Mouse (Mus musculus): ENCODE measurements around the gene Lyrm9. TPM values are rescaled to one million over a fixed set of nuclear protein-coding genes. Genes with fewer than 3 reads are reported as not detected.
"Not testable (repeated sequence)": the region's sequence is repeated elsewhere in the genome, so short reads cannot be mapped to it uniquely, and the experiment has no call there.

The Lyrm9 gene
- polyA plus RNA-seq, 1 experiment from 2014 or later: 22.5 TPM

DNA sequence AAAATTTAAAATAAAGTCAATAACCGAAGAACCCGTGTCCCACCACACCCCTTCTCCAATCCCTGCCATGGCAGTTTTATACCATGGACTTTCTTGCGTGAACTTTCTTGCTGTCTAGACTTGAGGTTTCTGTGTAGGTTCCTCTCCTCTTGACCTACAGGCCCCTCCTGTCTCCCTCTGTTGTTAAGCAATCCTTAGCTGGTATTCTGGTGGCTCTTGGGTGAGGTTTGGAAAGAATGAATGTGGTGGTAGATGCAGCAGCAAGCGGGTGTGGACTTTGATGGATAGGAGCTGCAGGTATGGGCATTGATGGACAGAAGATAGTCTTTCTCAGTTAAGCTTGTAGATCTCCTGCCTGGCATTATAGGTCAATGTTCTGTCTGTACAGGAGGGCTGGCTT is 37.5 kb downstream of the Lyrm9 start:
- no peak overlapping the region for H3K4me2 ChIP-seq
- no peaks in the 10 kb centered on the region for H3K36me3 ChIP-seq
- WGBS: 90% methylated on average over 4 of the region's 4 CpGs
- H3K4me3 ChIP-seq (replicated peaks): no peak overlapping the region
- H3K9ac ChIP-seq: no peak overlapping the region
- H3K4me1 ChIP-seq: no peaks in the 10 kb centered on the region
- no peaks in the 10 kb centered on the region for H3K27me3 ChIP-seq
- no peaks in the 10 kb centered on the region for H3K9me3 ChIP-seq (replicated peaks)
- H3K27ac ChIP-seq: no peak overlapping the region
- no peak for ATAC-seq (replicated peaks; ENCODE audit: low FRiP score)

DNA sequence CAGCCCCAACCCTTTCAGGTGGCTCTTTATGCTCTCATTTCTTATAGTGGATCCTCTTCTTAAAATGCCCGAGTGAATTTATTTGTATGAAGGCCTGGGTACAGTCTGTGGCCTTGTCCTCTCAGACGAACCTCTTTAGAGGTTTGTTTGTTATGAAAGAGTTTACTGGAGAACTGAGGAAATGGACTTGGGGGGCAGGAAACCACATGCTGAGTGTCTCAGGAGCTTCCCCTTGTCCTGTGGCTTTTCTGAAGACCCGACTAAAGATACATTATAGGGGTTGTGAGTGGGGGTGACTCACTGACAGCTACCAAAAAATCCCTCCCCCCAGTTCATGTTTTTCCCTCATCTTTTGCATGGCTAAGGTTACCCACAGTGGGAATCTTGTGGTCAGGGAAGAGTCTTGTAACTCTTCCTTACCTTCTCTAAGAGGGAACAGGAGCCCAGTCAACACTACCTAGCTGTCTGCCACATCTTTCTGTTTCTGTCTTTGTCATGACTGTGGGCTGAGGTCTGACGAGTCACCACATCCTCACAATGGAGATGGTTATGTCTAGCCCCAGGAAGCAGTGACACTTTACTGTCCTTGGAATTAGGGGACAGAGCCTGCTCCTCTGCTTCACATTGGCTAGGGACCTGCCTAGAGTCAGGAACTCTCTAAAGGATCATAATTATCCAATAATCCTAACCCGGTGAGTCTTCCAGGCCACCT is 38.3 kb downstream of the Lyrm9 start:
- Histone ChIP-seq H3K27me3 (no peaks in the 10 kb centered on the region), H3K27ac (no peak overlapping the region), H3K9ac (no peak overlapping the region), H3K9me3 (replicated peaks) (no peaks in the 10 kb centered on the region), H3K4me2 (no peak overlapping the region), H3K4me3 (replicated peaks) (no peak overlapping the region), H3K36me3 (no peaks in the 10 kb centered on the region), H3K4me1 (no peaks in the 10 kb centered on the region)
- ATAC-seq (replicated peaks; ENCODE audit: low FRiP score): no peak
- 72% methylated on average over 5 of the region's 5 CpGs for WGBS

DNA sequence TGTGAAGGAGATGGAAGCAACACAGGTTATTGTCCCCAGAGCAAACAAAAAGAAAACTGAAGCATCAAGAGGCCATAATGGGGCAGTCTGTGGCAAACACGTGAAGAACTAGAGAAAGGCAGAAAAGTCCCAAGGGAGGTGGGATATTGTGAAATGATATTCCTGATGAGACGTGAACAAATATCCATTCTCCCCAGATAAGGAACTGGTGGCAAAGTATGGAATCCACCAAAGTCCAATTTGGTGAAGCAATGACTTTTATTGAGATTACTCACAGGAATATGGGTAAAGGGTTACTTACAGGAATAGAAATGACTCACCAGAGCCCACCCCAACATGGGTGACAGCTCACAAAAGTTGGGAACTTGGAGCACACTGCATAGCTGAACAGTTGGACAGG is 38.9 kb downstream of the Lyrm9 start:
- Histone ChIP-seq H3K4me3 (replicated peaks) (no peak overlapping the region), H3K27me3 (no peaks in the 10 kb centered on the region), H3K4me1 (no peaks in the 10 kb centered on the region), H3K36me3 (no peaks in the 10 kb centered on the region), H3K4me2 (no peak overlapping the region), H3K9ac (no peak overlapping the region), H3K27ac (no peak overlapping the region), H3K9me3 (replicated peaks) (no peaks in the 10 kb centered on the region)
- ATAC-seq (replicated peaks; ENCODE audit: low FRiP score): no peak
- 91% methylated on average over 2 of the region's 2 CpGs for WGBS

DNA sequence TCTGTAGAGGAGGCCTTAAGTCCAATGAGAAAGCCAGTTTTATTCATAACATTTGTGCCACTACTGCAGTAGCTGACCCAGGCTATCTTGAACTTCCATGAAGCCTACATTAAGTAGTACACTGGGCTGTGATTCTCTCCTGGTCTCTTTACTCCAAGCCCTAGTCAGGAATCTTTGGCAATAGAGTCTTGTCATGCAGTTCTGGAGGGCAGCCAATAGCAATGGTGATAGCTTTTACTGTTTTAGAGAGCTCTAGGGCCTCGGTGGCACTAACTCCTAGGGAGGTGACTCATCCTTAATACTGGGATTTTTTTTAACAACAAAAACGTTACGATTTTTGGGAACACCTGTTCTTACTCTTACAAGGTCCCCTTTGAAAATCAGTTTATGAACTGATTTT is 40.1 kb downstream of the Lyrm9 start:
- Histone ChIP-seq H3K4me3 (replicated peaks) (no peak overlapping the region), H3K4me1 (no peaks in the 10 kb centered on the region), H3K36me3 (no peaks in the 10 kb centered on the region), H3K4me2 (no peak overlapping the region), H3K27ac (no peak overlapping the region), H3K9me3 (replicated peaks) (no peaks in the 10 kb centered on the region), H3K27me3 (no peaks in the 10 kb centered on the region), H3K9ac (no peak overlapping the region)
- ATAC-seq (replicated peaks; ENCODE audit: low FRiP score): no peak
- WGBS: 79% methylated on average over 3 of the region's 3 CpGs

DNA sequence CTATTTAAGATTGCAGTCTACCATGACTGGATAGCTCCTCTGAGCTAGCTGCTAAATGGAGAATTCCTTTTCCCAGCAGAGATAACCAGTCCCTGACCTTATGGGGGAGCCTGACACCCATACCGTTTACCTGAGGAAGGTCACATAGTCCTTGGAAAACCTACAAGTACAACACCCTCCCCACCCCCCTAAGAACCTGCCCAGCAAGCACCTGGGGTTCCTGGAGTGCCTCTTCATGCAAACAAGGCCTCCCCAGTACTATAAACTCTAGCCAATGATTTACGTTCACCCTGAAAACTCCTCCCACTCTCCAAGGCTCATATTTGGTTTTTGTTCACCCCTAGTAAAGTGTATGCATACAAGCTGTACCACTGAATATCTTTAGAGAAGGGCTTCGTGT is 41.3 kb downstream of the Lyrm9 start:
- H3K4me3 ChIP-seq (replicated peaks): no peak overlapping the region
- H3K4me1 ChIP-seq: peaks cover 4% of the 10 kb centered on the region
- H3K36me3 ChIP-seq: no peaks in the 10 kb centered on the region
- WGBS: 54% methylated on average over 3 of the region's 3 CpGs
- no peak overlapping the region for H3K9ac ChIP-seq
- H3K9me3 ChIP-seq (replicated peaks): no peaks in the 10 kb centered on the region
- ATAC-seq (replicated peaks; ENCODE audit: low FRiP score): no peak
- H3K27me3 ChIP-seq: no peaks in the 10 kb centered on the region
- H3K4me2 ChIP-seq: no peak overlapping the region
- no peak overlapping the region for H3K27ac ChIP-seq

DNA sequence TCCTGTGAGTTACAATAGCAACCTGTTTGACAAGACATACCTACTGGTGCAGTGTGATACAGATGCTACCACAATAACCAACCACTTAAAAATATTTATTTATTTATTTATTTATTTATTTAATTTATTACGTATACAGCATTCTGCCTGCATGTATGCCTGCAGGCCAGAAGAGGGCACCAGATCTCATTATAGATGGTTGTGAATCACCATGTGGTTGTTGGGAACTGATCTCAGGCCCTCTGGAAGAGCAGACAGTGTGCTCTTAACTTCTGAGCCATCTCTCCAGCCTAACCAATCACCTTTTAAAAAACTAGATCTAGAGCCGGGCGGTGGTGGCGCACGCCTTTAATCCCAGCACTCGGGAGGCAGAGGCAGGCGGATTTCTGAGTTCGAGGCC is 42.8 kb downstream of the Lyrm9 start:
- not testable (repeated sequence) for ATAC-seq (replicated peaks; ENCODE audit: low FRiP score); H3K9ac ChIP-seq; H3K9me3 ChIP-seq (replicated peaks); H3K36me3 ChIP-seq; H3K27ac ChIP-seq; H3K27me3 ChIP-seq; H3K4me1 ChIP-seq; H3K4me3 ChIP-seq (replicated peaks); H3K4me2 ChIP-seq
- whole genome bisulfite sequencing: 98% methylated on average over 8 of the region's 8 CpGs

DNA sequence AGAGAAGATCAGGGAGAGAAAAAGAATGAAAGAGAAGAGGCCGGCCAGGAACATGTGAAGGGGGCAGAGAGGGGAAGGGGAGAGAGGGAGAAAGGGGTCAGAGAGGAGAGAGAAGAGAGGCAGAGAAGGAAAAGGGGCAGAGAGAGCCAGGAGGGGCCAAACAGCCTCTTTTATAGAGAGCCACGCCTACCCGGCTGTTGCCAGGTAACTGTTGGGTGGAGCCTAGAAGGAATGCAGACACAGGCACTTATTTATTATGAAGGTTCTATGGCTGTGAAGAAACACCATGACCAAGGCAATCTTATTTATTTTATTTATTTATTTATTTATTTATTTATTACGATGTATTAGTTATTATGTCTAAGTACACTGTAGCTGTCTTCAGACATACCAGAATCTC is 44.5 kb downstream of the Lyrm9 start:
- no peaks in the 10 kb centered on the region for H3K27me3 ChIP-seq
- no peak overlapping the region for H3K4me3 ChIP-seq (replicated peaks)
- H3K4me1 ChIP-seq: peaks cover 6% of the 10 kb centered on the region
- 77% methylated on average over 4 of the region's 4 CpGs for WGBS
- no peak overlapping the region for H3K27ac ChIP-seq
- no peaks in the 10 kb centered on the region for H3K36me3 ChIP-seq
- H3K4me2 ChIP-seq: no peak overlapping the region
- no peak overlapping the region for H3K9ac ChIP-seq
- H3K9me3 ChIP-seq (replicated peaks): no peaks in the 10 kb centered on the region
- ATAC-seq (replicated peaks; ENCODE audit: low FRiP score): no peak

DNA sequence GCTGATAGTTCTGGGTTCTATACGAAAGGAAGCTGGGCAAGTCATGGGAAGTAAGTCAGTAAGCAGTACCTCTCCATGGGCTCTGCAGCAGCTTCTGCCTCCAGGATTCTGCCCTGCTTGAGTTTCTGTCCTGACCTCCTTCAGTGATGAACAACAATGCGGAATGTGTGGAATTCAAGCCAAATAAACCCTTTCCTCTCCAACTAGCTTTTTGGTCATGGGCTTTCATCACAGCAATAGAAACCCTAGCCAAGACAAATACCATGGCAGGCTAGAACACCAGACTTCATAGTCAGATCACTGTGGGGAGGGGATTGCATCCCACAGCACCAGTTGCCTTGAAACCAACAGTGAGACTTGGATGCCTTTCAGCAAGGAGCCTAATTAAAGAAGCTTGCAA is 46.4 kb downstream of the Lyrm9 start:
- Histone ChIP-seq H3K4me1 (peaks cover 6% of the 10 kb centered on the region), H3K4me2 (no peak overlapping the region), H3K4me3 (replicated peaks) (no peak overlapping the region), H3K36me3 (no peaks in the 10 kb centered on the region), H3K9me3 (replicated peaks) (no peaks in the 10 kb centered on the region), H3K27ac (no peak overlapping the region), H3K27me3 (no peaks in the 10 kb centered on the region), H3K9ac (no peak overlapping the region)
- 41% methylated on average over 2 of the region's 2 CpGs for WGBS
- ATAC-seq (replicated peaks; ENCODE audit: low FRiP score): no peak

DNA sequence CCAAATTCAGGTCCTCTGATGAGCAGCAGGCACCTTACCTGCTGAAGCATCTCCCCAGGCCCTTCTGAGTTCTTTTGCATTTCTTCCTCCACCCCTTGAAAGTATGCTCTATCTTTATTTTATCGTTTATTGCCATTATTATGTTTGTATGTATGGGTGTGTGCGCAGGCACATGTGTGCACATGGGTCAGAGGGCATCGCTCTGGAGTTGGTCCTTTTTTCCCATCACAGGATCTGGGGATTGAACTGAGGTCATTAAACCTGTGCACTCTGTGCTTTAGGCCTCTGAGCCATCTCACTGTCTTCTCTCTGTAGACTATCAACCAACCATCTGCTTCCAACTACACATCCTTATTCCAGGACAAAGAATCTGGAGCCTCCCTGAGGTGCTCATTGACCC is 53.3 kb downstream of the Lyrm9 start:
- no peak overlapping the region for H3K4me2 ChIP-seq
- H3K4me3 ChIP-seq (replicated peaks): no peak overlapping the region
- H3K36me3 ChIP-seq: no peaks in the 10 kb centered on the region
- H3K27ac ChIP-seq: no peak overlapping the region
- no peaks in the 10 kb centered on the region for H3K4me1 ChIP-seq
- WGBS: 86% methylated on average over 3 of the region's 3 CpGs
- no peaks in the 10 kb centered on the region for H3K27me3 ChIP-seq
- no peak for ATAC-seq (replicated peaks; ENCODE audit: low FRiP score)
- H3K9me3 ChIP-seq (replicated peaks): no peaks in the 10 kb centered on the region
- no peak overlapping the region for H3K9ac ChIP-seq

DNA sequence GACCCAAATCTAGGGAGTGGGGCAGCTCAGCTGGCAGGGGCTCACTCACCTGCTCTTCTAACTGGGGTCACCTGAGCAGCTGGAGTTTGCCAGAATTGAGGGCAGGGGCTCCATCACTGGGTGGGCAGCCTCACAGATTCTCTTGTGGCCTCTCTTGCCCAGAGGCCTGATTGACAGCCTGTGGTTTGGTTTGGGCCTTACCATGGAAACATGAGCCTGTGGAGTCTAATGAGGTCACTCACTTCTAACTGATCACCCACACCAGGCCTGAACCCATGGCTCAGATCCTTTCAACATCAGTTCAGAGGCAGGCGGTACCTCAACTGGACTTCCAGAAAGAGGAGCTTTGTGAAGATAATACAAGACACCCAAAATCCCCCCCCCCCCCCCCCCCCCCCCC is 60.3 kb downstream of the Lyrm9 start:
- WGBS: 76% methylated on average over 1 of the region's 1 CpGs
- Histone ChIP-seq H3K36me3 (no peaks in the 10 kb centered on the region), H3K4me2 (no peak overlapping the region), H3K4me1 (peaks cover 10% of the 10 kb centered on the region; the same call in 1 of the 2 replicates), H3K27ac (no peak overlapping the region), H3K27me3 (no peaks in the 10 kb centered on the region), H3K9me3 (replicated peaks) (no peaks in the 10 kb centered on the region), H3K4me3 (replicated peaks) (no peak overlapping the region), H3K9ac (no peak overlapping the region)
- no peak for ATAC-seq (replicated peaks; ENCODE audit: low FRiP score)

DNA sequence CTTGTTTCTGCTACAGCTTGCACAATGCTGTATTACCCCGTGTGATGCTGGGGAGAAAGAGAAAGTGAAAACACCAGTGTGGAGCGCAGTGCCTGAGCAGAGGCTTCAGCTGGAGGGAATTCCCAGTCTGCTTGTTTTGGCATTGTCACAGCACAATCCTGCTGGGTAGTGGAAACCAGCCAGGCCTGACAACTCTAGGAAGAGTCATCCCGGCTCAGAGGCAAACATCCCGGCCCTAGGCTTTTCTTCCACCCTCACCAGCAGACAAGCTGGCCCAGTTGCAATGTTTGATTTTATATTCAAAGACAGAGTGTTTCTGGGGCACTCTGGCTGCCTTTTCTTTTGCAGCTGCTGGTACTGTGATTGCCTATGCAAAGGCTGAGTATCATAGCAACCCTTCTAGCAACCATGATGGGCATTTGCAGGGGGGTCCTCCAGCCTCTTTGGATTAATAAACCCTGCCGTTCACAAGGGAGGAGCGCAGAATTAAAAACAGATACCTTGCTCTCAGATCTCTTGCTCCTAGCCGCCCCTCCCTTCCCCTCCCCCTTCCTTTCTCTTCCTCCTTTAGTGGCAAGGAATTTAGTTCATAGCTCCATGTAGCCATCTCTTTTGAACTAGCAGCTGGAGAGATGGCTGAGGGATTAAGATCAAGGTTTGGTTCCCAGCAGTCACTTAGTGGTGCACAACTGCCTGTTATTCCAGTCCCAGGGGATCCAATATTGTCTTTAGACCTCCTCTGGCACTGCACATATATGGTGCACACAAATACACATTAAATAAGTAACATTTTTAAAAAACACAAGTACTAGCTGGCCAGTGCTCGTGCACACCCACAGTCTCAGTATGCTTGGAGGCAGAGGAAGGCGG is 61.0 kb downstream of the Lyrm9 start:
- Histone ChIP-seq H3K27me3 (no peaks in the 10 kb centered on the region), H3K4me2 (no peak overlapping the region), H3K4me3 (replicated peaks) (no peak overlapping the region), H3K9me3 (replicated peaks) (no peaks in the 10 kb centered on the region), H3K9ac (no peak overlapping the region), H3K36me3 (no peaks in the 10 kb centered on the region), H3K27ac (0 out of 2 replicates have a peak overlapping the region, but pooled peaks have one; percentile 5), H3K4me1 (peaks cover 10% of the 10 kb centered on the region; the same call in 1 of the 2 replicates)
- 51% methylated on average over 8 of the region's 9 CpGs for WGBS
- ATAC-seq (replicated peaks; ENCODE audit: low FRiP score): peak; percentile 69; the same call in 1 of the 2 replicates

DNA sequence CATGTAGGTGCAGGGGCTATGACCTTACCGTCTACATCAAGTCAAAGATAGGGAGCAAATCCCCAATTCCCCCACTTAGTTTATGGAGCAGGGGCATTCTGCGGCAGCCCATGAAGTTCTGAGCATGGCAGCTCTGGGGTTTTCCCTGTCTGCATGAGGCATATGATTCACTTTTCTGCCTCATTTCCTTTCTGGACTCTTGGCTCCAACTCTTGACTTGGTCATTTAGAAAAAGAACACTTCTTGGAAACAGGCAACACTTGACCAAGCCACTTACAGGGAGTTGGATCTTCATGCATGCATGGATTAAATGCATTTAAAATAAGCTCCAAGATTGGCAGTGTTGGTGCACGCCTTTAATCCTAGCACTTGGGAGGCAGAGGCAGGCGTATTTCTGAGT is 62.8 kb downstream of the Lyrm9 start:
- ATAC-seq (replicated peaks; ENCODE audit: low FRiP score): no peak
- peaks cover 10% of the 10 kb centered on the region; the same call in 1 of the 2 replicates for H3K4me1 ChIP-seq
- H3K9ac ChIP-seq: no peak overlapping the region
- no peak overlapping the region for H3K27ac ChIP-seq
- no peaks in the 10 kb centered on the region for H3K27me3 ChIP-seq
- no peaks in the 10 kb centered on the region for H3K36me3 ChIP-seq
- H3K9me3 ChIP-seq (replicated peaks): no peaks in the 10 kb centered on the region
- H3K4me2 ChIP-seq: no peak overlapping the region
- 82% methylated on average over 4 of the region's 4 CpGs for WGBS
- no peak overlapping the region for H3K4me3 ChIP-seq (replicated peaks)
